Mouse (Mus musculus) hindbrain, embryonic 12.5 days (tissue): ENCODE results near the gene Fbxw15. TPM values are rescaled to one million over a fixed set of nuclear protein-coding genes. Genes with fewer than 3 reads are reported as not detected.
"Not testable (repeated sequence)": the region's sequence is repeated elsewhere in the genome, so short reads cannot be mapped to it uniquely, and the experiment has no call there.

Source experiments
- ATAC-seq: fragments of 200-750 bp; cut with Nextera tagmentation; 2 replicates; pipeline ENCODE4 v1.8.0; 2017; ENCODE audit warnings: moderate TSS enrichment; ENCODE audit not compliant: low FRiP score
- H3K27ac ChIP-seq: fragments of 300-500 bp; sonication (generic); 2 replicates; pipeline ENCODE4 v1.5.1; 2016; ENCODE audit warnings: mild to moderate bottlenecking
- H3K27me3 ChIP-seq: fragments of 300-500 bp; sonication (generic); 2 replicates; pipeline ENCODE4 v1.6.1; 2016; ENCODE audit warnings: mild to moderate bottlenecking
- H3K36me3 ChIP-seq: fragments of 300-500 bp; sonication (generic); 2 replicates; pipeline ENCODE4 v1.6.1; 2016; ENCODE audit warnings: mild to moderate bottlenecking
- H3K4me1 ChIP-seq: fragments of 300-500 bp; sonication (generic); 2 replicates; pipeline ENCODE4 v1.6.1; 2016
- H3K4me2 ChIP-seq: fragments of 300-500 bp; sonication (generic); replicated peaks from 2 replicates; pipeline ENCODE4 v1.6.1; 2016; ENCODE audit warnings: mild to moderate bottlenecking
- H3K4me3 ChIP-seq: fragments of 300-500 bp; sonication (generic); 2 replicates; pipeline ENCODE4 v1.5.1; 2016; ENCODE audit warnings: mild to moderate bottlenecking
- H3K9ac ChIP-seq: fragments of 300-500 bp; sonication (generic); 2 replicates; pipeline ENCODE4 v1.6.1; 2016; ENCODE audit warnings: mild to moderate bottlenecking, moderate library complexity
- H3K9me3 ChIP-seq: fragments of 300-500 bp; sonication (generic); replicated peaks from 2 replicates; pipeline ENCODE4 v1.6.1; 2016; ENCODE audit warnings: mild to moderate bottlenecking
- WGBS: fragments of 180-500 bp; shearing (Covaris S2); methylation state at CpG from one replicate; pipeline ENCODE4 v1.1.7; 2016; 5-methylcytosine and 5-hydroxymethylcytosine counted together
- polyA plus RNA-seq: library from polyadenylated mRNA; unstranded; fragments of >200 nt; fragmentation: Nextera tagmentation; extraction: Ambion mirVana; gene quantifications from 2 replicates; pipeline ENCODE4 v1.2.1, GENCODE M21; 2016

Gene Fbxw15
- polyA plus RNA-seq, result 0.14 and 0.17 TPM in 2 replicates

GRCm38 (mm10) chr9:109568162-109568561 is at the start of gene Fbxw15:
Gene Fbxw15, minus strand, starts transcription at chr9:109568262.
- H3K9ac ChIP-seq, H3K27me3 ChIP-seq, H3K27ac ChIP-seq, H3K4me2 ChIP-seq, H3K4me3 ChIP-seq, ATAC-seq, H3K36me3 ChIP-seq, H3K4me1 ChIP-seq, H3K9me3 ChIP-seq: not testable (repeated sequence)
- 88% methylated on average over 4 of the region's 4 CpGs for WGBS

GRCm38 (mm10) chr9:109606837-109607236 is 38.8 kb upstream of the Fbxw15 start:
- not testable (repeated sequence) for ATAC-seq, H3K27ac ChIP-seq, H3K4me3 ChIP-seq, H3K27me3 ChIP-seq, H3K4me1 ChIP-seq, H3K9ac ChIP-seq, H3K36me3 ChIP-seq, H3K9me3 ChIP-seq, H3K4me2 ChIP-seq
- WGBS, result 44% methylated on average over 5 of the region's 5 CpGs

DNA sequence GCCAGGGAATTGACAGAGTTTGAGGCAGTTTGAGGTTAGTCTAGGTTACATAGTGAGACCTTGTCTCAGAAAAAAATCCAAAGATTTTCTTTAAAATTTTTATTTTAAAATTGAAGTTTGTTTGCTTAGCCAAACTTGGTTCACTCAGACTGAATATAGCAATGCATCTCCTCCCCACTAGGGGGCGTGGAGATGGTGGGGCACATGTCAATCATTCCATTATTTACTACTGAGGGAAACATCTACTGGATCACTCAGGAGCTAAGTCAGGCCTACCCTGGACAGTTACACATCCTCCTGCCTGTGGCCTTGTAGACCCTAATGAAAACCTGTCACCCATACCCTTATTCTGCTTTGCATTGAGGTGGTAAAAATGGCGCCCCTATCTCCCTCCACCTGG is 34.1 kb upstream of the Fbxw15 start:
- not testable (repeated sequence) for H3K4me1 ChIP-seq, H3K27me3 ChIP-seq, H3K9me3 ChIP-seq, H3K27ac ChIP-seq, H3K4me2 ChIP-seq, ATAC-seq, H3K9ac ChIP-seq, H3K4me3 ChIP-seq, H3K36me3 ChIP-seq
- 65% methylated on average over 2 of the region's 2 CpGs for WGBS

- Histone ChIP-seq H3K9me3 (0 out of 2 replicates have a peak, but pooled peaks cover 5% of the 10 kb centered on the region), H3K36me3 (no peaks in the 10 kb centered on the region)
Measured at GRCm38 (mm10) chr9:109597226-109597625, 29.2 kb upstream of the Fbxw15 start.

GRCm38 (mm10) chr9:109594866-109595265 is 26.8 kb upstream of the Fbxw15 start:
- Histone ChIP-seq H3K4me2 (no peak overlapping the region), H3K27me3 (no peaks in the 10 kb centered on the region), H3K9me3 (0 out of 2 replicates have a peak, but pooled peaks cover 5% of the 10 kb centered on the region), H3K36me3 (no peaks in the 10 kb centered on the region), H3K9ac (no peak overlapping the region), H3K4me1 (no peaks in the 10 kb centered on the region), H3K27ac (no peak overlapping the region), H3K4me3 (no peak overlapping the region)
- no peak for ATAC-seq
- WGBS, result 84% methylated on average over 2 of the region's 2 CpGs

More at GRCm38 (mm10) chr9:109597226-109597625, 29.2 kb upstream of the Fbxw15 start:
- H3K4me2 ChIP-seq, result no peak overlapping the region
- no peak for ATAC-seq
- no peaks in the 10 kb centered on the region for H3K27me3 ChIP-seq
- no peaks in the 10 kb centered on the region for H3K4me1 ChIP-seq
- H3K4me3 ChIP-seq, result no peak overlapping the region
- no peak overlapping the region for H3K27ac ChIP-seq
- no peak overlapping the region for H3K9ac ChIP-seq

DNA sequence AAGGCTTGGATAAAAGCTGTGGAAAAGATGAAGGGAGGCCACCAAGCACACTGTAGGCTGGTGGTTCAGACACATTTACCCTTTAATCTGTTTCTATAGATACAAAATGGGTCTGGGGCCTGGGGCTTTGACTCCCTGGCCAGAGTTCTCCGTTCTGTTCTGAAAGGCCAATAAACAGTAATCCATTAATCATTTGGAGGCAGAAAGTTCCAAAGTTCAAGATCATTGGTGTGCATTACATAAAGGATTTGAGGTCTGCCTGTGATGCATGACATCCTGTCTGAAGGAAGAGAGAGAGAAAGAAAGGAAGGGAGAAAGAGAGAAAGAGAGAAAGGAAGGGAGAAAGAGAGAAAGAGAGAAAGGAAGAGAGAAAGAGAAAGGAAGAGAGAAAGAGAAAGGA is 2.5 kb downstream of the Fbxw15 start:
- 48% methylated on average over 1 of the region's 1 CpGs for WGBS
- no peaks in the 10 kb centered on the region for H3K36me3 ChIP-seq
- ATAC-seq, result no peak

GRCm38 (mm10) chr9:109562106-109562505 is 6.0 kb downstream of the Fbxw15 start:
- not testable (repeated sequence) for H3K4me1 ChIP-seq, H3K4me3 ChIP-seq, H3K4me2 ChIP-seq, H3K27me3 ChIP-seq, H3K9me3 ChIP-seq, H3K9ac ChIP-seq, H3K36me3 ChIP-seq, H3K27ac ChIP-seq, ATAC-seq

More for the DNA sequence above, 2.5 kb downstream of the Fbxw15 start:
- Histone ChIP-seq H3K9me3 (no peaks in the 10 kb centered on the region), H3K4me1 (no peaks in the 10 kb centered on the region), H3K9ac (no peak overlapping the region), H3K4me2 (no peak overlapping the region), H3K4me3 (no peak overlapping the region), H3K27me3 (no peaks in the 10 kb centered on the region), H3K27ac (no peak overlapping the region)

- no peak overlapping the region for H3K4me3 ChIP-seq
- no peaks in the 10 kb centered on the region for H3K36me3 ChIP-seq
- no peak overlapping the region for H3K27ac ChIP-seq
- no peaks in the 10 kb centered on the region for H3K4me1 ChIP-seq
- H3K4me2 ChIP-seq, result no peak overlapping the region
- H3K27me3 ChIP-seq, result no peaks in the 10 kb centered on the region
- WGBS, result 86% methylated on average over 3 of the region's 3 CpGs
- no peaks in the 10 kb centered on the region for H3K9me3 ChIP-seq
- no peak for ATAC-seq
- H3K9ac ChIP-seq, result no peak overlapping the region
Measured at GRCm38 (mm10) chr9:109552483-109552882, 15.6 kb downstream of the Fbxw15 start.

DNA sequence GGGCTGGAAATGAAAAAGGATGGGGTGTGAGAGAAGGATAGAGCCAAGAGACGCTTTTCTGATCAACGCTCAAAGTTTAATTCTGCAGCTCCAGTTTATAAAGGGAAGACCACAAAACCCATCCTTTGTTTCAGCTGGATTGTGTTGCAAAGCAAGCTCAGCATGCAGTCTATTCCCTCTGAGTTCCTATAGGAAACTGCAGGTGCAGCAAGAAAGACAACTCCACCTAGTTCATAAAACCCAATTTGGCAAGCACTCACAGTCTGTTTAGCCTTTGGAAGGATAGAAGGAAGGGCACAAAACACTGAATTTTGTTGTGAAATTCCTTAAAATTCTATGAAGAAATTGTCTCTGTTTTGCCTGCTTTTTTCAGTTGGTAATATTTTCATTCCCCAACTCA is 18.4 kb downstream of the Fbxw15 start:
- not testable (repeated sequence) for ATAC-seq, H3K4me2 ChIP-seq, H3K36me3 ChIP-seq, H3K27me3 ChIP-seq, H3K9ac ChIP-seq, H3K27ac ChIP-seq, H3K9me3 ChIP-seq, H3K4me1 ChIP-seq, H3K4me3 ChIP-seq
- 15% methylated on average over 2 of the region's 2 CpGs for WGBS

DNA sequence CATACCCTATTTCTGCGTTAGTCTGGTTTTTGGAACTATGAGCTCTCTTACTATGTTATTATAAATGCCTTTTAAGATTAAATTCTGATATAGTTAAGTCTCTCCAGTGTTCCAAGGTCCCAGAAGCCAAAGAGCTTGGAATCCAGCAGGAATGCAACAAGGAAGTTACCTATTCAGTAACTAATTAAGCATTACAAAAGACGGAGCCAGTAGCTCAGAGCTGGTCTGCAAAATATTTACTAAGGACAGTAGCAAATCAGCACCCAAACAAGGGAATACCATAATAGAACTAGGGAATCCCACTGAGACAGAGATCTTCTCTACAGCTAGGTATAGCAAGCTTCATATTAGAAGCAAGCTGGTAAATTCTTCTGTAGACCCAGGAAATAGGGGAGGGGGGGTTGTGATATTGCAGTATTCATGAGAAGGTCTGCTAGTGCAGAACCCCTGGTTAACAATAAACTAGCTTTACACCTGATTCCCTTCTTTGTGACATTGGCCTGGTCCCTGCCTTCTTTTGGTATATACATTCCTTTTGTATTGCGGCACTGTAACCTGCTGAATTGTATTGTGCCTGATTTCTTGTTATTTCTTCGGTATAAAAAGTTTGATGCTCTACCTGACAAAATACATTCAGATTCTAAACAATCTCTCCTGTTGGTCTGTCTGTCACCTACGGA is 44.5 kb downstream of the Fbxw15 start:
- Histone ChIP-seq H3K4me2 (no peak overlapping the region), H3K27me3 (no peaks in the 10 kb centered on the region), H3K9me3 (no peaks in the 10 kb centered on the region), H3K27ac (no peak overlapping the region), H3K36me3 (no peaks in the 10 kb centered on the region), H3K9ac (no peak overlapping the region), H3K4me1 (no peaks in the 10 kb centered on the region), H3K4me3 (no peak overlapping the region)
- ATAC-seq, result no peak
- 83% methylated on average over 5 of the region's 5 CpGs for WGBS

Other genes starting within 250 kb of the Fbxw15 start
- gene Fbxw28, start 228.6 kb downstream of the Fbxw15 start, polyA plus RNA-seq, result not detected in 2 replicates
- not detected in 2 replicates for gene Fbxw22, start 164.0 kb downstream of the Fbxw15 start, polyA plus RNA-seq
- gene Fbxw16, start 119.1 kb downstream of the Fbxw15 start, polyA plus RNA-seq, result not detected in 2 replicates
- not detected in 2 replicates for gene Fbxw19, start 72.4 kb downstream of the Fbxw15 start, polyA plus RNA-seq
- gene Fbxw24, start 57.8 kb upstream of the Fbxw15 start, polyA plus RNA-seq, result 0.16 and 0.18 TPM in 2 replicates
- gene Fbxw25, start 96.4 kb upstream of the Fbxw15 start, polyA plus RNA-seq, result not detected in 2 replicates
- gene Fbxw18, start 134.4 kb upstream of the Fbxw15 start, polyA plus RNA-seq, result not detected in 2 replicates
- not detected in 2 replicates for gene Fbxw26, start 177.8 kb upstream of the Fbxw15 start, polyA plus RNA-seq
- not detected in 2 replicates for gene Fbxw27, start 222.4 kb upstream of the Fbxw15 start, polyA plus RNA-seq
- not detected in 2 replicates for gene Spink8, start 244.0 kb upstream of the Fbxw15 start, polyA plus RNA-seq